Mouse (Mus musculus) E14TG2a.4 (cell line): ENCODE data around the gene Rapgef4.

Source experiments
- CTCF ChIP-seq: conservative IDR thresholded peaks from 2 replicates; pipeline ENCODE4 v1.5.1; 2014; ENCODE audit warnings: low read length
- NANOG ChIP-seq: IDR thresholded peaks from 2 replicates; pipeline ENCODE4 v1.6.1; 2014; ENCODE audit warnings: borderline replicate concordance, low read length, mixed read lengths
- POU5F1 ChIP-seq: IDR thresholded peaks from 2 replicates; pipeline ENCODE4 v1.6.1; 2014; ENCODE audit warnings: low read length, borderline replicate concordance

- TF ChIP-seq CTCF, result no peak
- TF ChIP-seq NANOG, result no peak
- TF ChIP-seq POU5F1, result no peak
Measured at GRCm38 (mm10) chr2:71988572-71988971, 7.5 kb downstream of the Rapgef4 start.
